Mouse (Mus musculus) C2C12 (cell line): ENCODE results near the gene Hist1h3d. TPM values are rescaled to one million over a fixed set of nuclear protein-coding genes. Genes with fewer than 3 reads are reported as not detected.
A peak's percentile ranks its signal among the peaks of the same experiment; 100 is the strongest.
"Not testable (repeated sequence)": the region's sequence is repeated elsewhere in the genome, so short reads cannot be mapped to it uniquely, and the experiment has no call there.

Experiments used
- H3K27me3 ChIP-seq: one replicate; pipeline ENCODE4 v1.6.1; 2011; ENCODE audit not compliant: control insufficient read depth, insufficient read depth, insufficient read length
- H3K36me3 ChIP-seq: one replicate; pipeline ENCODE4 v1.6.1; 2011; ENCODE audit not compliant: control insufficient read depth, insufficient read depth
- H3K4me3 ChIP-seq: one replicate; pipeline ENCODE4 v1.5.1; 2011; ENCODE audit warnings: mild to moderate bottlenecking, control low read depth; ENCODE audit not compliant: poor library complexity, insufficient read depth, severe bottlenecking
- H3K79me2 ChIP-seq: one replicate; pipeline ENCODE4 v1.6.1; 2011; ENCODE audit not compliant: control insufficient read depth, insufficient read depth
- H3K79me3 ChIP-seq: one replicate; pipeline ENCODE4 v1.6.1; 2011; ENCODE audit warnings: low read depth, control low read depth
- H3ac ChIP-seq: one replicate; pipeline ENCODE3; 2011; ENCODE audit warnings: low read depth; ENCODE audit not compliant: control insufficient read depth, insufficient read length
- CEBPB ChIP-seq: IDR thresholded peaks from one replicate; pipeline ENCODE4 v1.6.1; 2011; ENCODE audit warnings: low read depth, mild to moderate bottlenecking, control low read depth, moderate library complexity
- CTCF ChIP-seq: IDR thresholded peaks from one replicate; pipeline ENCODE4 v1.5.1; 2011; ENCODE audit not compliant: control insufficient read depth, insufficient read depth, insufficient read length
- FOSL1 ChIP-seq: IDR thresholded peaks from one replicate; pipeline ENCODE4 v1.8.0; 2011; ENCODE audit warnings: mild to moderate bottlenecking, low read length; ENCODE audit not compliant: poor library complexity, insufficient read depth, severe bottlenecking
- MAX ChIP-seq: IDR thresholded peaks from one replicate; pipeline ENCODE4 v1.6.1; 2011; ENCODE audit warnings: mild to moderate bottlenecking, control low read depth
- MYOD1 ChIP-seq: IDR thresholded peaks from one replicate; pipeline ENCODE4 v1.6.1; 2011; ENCODE audit warnings: low read depth; ENCODE audit not compliant: control insufficient read depth, insufficient read length
- MYOG ChIP-seq: IDR thresholded peaks from one replicate; pipeline ENCODE4 v1.6.1; 2011; ENCODE audit not compliant: control insufficient read depth, insufficient read length; ENCODE audit errors: extremely low read depth
- USF1 ChIP-seq: IDR thresholded peaks from one replicate; pipeline ENCODE4 v1.6.1; 2011; ENCODE audit warnings: low read depth, mild to moderate bottlenecking, control low read depth, moderate library complexity
- polyA plus RNA-seq: library from polyadenylated mRNA; unstranded; fragments of >200 nt; fragmentation: generic; extraction: Trizol; gene quantifications from one replicate; pipeline ENCODE4 v1.2.1, GENCODE M21; 2012; ENCODE audit warnings: missing spikeins

Hist1h3d gene
- polyA plus RNA-seq, 1 experiment = 1.9 TPM

- Histone ChIP-seq H3ac (peak overlapping the region; percentile 36), H3K27me3 (no peaks in the 10 kb centered on the region), H3K36me3 (no peaks in the 10 kb centered on the region), H3K79me2 (no peaks in the 10 kb centered on the region), H3K4me3 (no peak overlapping the region), H3K79me3 (no peaks in the 10 kb centered on the region)
- no peak for TF ChIP-seq MYOG
- no peak for TF ChIP-seq FOSL1
- TF ChIP-seq MAX = no peak
- TF ChIP-seq MYOD1 = no peak
- TF ChIP-seq USF1 = no peak
- no peak for TF ChIP-seq CTCF
- TF ChIP-seq CEBPB = no peak
Observed at GRCm38 (mm10) chr13:23586099-23586939, 10.8 kb downstream of the Hist1h3d start.

DNA sequence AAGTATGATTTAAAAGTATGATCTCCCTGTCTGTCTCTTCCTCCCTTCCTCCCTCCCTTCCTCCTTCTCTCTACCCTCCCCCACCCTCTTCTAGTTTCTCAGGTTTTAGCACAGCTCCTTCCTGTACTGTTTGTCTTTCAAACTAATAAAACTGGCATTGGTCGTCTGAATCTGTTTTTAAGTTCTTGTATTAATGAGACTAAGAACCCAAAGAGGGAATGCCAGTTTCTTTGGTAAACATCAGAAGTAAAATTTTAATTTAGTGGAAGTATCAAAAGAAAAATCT, 11.3 kb downstream of the Hist1h3d start:
- Histone ChIP-seq H3K4me3 (no peak overlapping the region), H3ac (no peak overlapping the region), H3K36me3 (no peaks in the 10 kb centered on the region), H3K79me3 (no peaks in the 10 kb centered on the region), H3K79me2 (no peaks in the 10 kb centered on the region), H3K27me3 (no peaks in the 10 kb centered on the region)
- no peak for TF ChIP-seq MYOD1
- TF ChIP-seq FOSL1 = no peak
- TF ChIP-seq MAX = no peak
- TF ChIP-seq CTCF = no peak
- no peak for TF ChIP-seq USF1
- no peak for TF ChIP-seq MYOG
- TF ChIP-seq CEBPB = no peak

DNA sequence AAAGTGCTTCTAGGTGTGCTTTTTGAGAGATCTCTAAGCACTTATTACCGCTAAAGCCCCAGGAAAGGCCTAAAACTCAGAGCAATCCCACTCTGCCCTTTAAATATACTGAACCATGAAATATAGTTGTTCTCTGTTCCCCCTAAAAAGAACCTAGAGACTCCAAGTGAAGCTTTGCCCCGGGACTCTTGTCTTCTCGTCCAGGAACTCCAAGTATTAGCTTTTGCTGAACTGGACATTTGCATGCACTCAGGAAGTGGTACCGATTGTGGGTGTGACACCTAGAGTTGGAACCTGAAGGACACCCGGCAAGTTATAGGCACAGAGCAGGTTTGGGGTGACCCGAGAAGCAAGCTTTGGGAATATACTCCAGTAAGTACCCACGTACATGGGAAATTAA, 15.6 kb downstream of the Hist1h3d start:
- TF ChIP-seq MYOG = no peak
- no peak for TF ChIP-seq FOSL1
- TF ChIP-seq MAX = no peak
- no peak for TF ChIP-seq CEBPB
- no peak for TF ChIP-seq CTCF
- TF ChIP-seq USF1 = no peak
- TF ChIP-seq MYOD1 = no peak
- Histone ChIP-seq H3K36me3 (no peaks in the 10 kb centered on the region), H3ac (no peak overlapping the region), H3K79me3 (no peaks in the 10 kb centered on the region), H3K27me3 (no peaks in the 10 kb centered on the region), H3K79me2 (no peaks in the 10 kb centered on the region), H3K4me3 (no peak overlapping the region)

DNA sequence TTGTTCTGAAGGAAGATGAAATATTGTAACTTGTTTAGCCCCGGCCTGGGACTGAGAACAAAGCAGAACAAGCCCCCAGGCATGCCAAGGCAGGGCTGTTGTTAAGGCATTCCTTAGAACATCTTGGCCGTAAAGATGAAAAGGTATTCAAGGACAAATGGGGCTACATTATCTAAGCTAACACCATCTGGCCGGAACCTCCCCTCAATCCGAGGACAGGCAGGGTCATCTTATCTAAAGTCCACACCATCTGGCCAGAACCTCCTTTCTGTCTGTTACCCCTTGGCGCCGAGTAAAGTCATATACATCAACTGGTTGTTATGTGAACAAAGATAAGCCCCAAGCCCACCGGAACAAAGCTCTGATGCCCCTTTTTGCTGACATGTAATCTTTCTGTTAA, 16.3 kb downstream of the Hist1h3d start:
- H3K4me3 ChIP-seq, H3K79me3 ChIP-seq, H3K36me3 ChIP-seq, H3K79me2 ChIP-seq, H3ac ChIP-seq, H3K27me3 ChIP-seq: not testable (repeated sequence)

DNA sequence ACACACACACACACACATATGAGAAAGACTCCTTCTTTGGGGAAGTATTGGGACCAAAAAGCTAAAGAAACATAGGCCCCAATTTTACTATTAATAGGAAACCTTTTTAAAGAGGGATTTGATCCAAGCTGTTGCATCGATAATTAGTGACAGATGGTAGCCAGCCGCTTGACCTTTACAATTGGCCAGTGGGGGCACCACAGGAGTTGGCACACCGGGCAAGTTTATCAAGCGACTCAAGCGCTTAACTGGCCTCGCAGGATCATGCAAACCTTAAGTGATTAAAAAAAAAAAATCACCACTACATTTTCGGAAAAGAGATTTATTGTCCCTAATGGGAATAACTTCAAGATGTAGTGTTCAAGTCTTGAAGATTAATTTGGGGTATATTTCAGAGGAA, 17.1 kb downstream of the Hist1h3d start:
- Histone ChIP-seq H3K27me3 (no peaks in the 10 kb centered on the region), H3K4me3 (no peak overlapping the region), H3K36me3 (no peaks in the 10 kb centered on the region), H3K79me2 (no peaks in the 10 kb centered on the region), H3K79me3 (no peaks in the 10 kb centered on the region), H3ac (no peak overlapping the region)
- TF ChIP-seq MAX = no peak
- TF ChIP-seq CEBPB = no peak
- no peak for TF ChIP-seq MYOD1
- no peak for TF ChIP-seq CTCF
- no peak for TF ChIP-seq MYOG
- no peak for TF ChIP-seq FOSL1
- TF ChIP-seq USF1 = no peak

- Histone ChIP-seq H3ac (no peak overlapping the region), H3K79me2 (no peaks in the 10 kb centered on the region), H3K27me3 (no peaks in the 10 kb centered on the region), H3K36me3 (no peaks in the 10 kb centered on the region), H3K4me3 (no peak overlapping the region), H3K79me3 (no peaks in the 10 kb centered on the region)
- TF ChIP-seq USF1 (no peak), FOSL1 (no peak), MAX (no peak), CEBPB (no peak), MYOD1 (no peak)
Observed at GRCm38 (mm10) chr13:23593051-23593770, 17.6 kb downstream of the Hist1h3d start.

- no peak overlapping the region for H3K4me3 ChIP-seq
- H3K27me3 ChIP-seq = no peaks in the 10 kb centered on the region
- H3K79me2 ChIP-seq = no peaks in the 10 kb centered on the region
- TF ChIP-seq CTCF (no peak), MYOD1 (no peak), CEBPB (no peak), USF1 (no peak), MAX (no peak), FOSL1 (no peak), MYOG (no peak)
- H3ac ChIP-seq = no peak overlapping the region
- H3K79me3 ChIP-seq = no peaks in the 10 kb centered on the region
- no peaks in the 10 kb centered on the region for H3K36me3 ChIP-seq
Observed at GRCm38 (mm10) chr13:23595185-23595584, 19.6 kb downstream of the Hist1h3d start.
